Mouse (Mus musculus): ENCODE measurements around the gene Phka2.

Phka2 gene

DNA sequence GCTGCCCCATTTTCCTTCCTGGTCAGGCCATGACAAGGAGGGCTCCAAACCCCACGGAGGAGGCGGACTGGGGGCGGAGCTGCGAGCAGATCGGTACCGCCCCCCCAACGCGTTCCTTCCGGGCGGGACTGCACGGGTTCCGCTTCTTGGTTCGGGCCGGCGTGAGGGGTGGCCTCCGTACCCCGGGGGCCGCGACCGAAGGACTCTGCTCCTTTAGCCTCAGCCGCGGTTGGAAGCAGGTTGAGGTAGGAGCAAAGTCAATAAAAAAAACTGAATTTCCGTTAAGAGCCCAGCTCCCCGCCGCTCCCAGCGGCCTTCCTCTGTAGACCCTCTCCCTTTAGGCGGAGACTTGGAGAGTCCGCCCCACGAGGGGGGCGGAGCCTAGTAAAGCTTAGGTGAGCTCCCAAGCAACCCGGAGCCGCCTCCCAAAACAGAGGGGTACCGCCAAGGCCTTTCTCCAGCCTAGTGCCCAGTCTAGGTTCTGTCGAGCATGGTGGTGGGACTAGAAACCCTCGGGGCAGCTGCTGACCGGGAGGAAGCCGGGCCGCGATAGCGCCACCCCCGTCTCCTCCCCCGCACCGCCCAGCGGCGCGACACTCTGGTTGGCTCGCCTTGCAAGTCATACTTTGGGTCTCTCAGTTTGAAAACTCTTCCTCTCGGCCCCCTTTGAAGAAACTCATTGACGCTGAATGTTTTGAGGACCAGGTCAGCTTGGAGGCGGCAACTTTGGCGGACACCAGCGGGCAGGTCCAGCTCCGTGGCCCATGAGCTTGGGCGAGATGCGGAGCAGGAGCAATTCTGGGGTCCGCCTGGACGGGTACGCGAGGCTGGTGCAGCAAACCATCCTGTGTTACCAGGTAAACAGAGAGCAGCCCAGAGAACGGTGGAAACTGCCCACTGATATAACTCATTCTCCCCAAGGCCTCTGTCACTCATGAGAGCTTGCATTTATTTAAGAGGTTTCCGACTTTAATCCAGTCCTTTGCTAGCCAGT is at the start of gene Phka2:
Gene Phka2 (plus strand): TSS at position 119 of the 994 bp plus-strand sequence.
- DNase-seq (ENCODE audit: low spot score in 2 of 2) = peak; percentile 80 to 83

DNA sequence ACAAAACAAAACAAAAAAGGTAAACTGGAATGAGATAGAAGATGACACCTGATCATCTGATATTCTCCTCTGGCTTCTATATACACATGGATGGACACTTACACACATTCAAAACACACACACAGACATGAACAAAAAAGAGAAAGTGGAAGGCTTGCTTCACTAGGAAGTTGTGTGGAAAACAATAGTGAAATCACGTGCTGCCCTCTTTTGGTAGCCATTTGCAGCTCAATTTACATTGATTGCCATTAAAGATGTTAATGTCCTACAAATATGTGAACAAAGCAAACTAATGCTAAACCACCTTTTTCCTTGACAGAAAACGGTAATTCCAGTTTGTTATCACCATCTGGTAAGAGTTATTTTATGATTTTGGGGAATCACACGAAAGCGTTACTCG is 46.3 kb upstream of the Phka2 start:
- no peak for DNase-seq (ENCODE audit: low spot score in 2 of 2)

DNA sequence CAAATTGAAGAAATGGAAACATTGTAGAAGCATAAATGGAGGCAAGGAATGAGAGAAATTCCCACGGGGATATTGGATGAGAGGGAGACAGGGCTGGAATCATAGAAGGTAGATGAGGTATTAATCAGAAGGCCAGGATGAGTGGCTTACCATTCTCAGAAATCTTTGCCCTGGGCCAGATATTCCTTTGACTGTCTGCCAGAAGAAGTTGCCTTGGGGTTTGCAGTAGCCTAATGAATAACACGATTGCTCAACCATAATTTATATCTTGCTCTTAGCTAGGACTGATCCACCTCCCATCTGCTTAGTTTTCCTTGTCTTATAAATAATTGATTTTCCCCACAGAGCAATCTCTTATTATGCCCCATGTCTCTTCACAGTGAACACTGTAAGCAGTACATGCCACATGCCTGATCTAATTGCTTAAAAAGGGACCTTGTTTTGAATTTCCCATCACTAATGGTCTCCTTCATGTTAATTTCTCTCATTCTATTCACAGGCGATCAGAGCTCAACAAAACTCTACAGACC is 30.6 kb upstream of the Phka2 start:
- no peak for DNase-seq (ENCODE audit: low spot score in 2 of 2)

DNA sequence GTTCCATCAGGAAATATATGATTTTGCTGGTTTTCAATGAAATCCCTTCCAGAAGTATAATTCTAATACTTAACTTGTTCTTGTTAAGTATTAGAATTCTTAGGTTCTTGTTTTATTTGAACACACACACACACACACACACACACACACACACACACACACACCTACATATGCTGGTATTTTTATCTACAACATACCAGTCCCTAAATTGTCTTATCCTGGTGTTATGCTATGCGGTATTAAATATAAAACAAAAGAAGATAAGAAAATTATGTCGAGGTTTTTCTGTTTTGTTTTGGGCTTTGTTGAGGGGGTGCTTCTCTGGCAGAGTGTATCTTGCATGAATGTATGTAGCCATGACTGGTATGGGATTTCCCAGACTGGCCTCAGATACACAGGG is 12.2 kb upstream of the Phka2 start:
- no peak for DNase-seq (ENCODE audit: low spot score in 2 of 2)

DNA sequence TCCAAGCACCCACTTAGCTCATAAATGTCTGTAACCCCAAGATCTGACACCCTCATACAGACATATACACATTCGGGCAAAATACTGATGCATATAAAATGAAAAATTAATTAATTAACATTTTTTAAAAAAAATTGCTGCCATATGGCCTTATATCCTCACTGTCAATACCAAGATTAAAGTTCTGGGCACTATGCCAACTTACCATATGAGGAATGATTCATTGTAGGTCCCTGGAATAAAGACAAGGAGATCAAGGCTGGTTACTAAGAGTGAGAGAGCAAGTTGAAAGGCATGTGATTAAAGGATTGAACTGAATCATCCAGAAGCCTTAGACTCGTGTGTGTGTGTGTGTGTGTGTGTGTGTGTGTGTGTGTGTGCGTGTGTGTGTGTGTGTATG is 7.6 kb upstream of the Phka2 start:
- DNase-seq (ENCODE audit: low spot score in 2 of 2) = no peak

DNA sequence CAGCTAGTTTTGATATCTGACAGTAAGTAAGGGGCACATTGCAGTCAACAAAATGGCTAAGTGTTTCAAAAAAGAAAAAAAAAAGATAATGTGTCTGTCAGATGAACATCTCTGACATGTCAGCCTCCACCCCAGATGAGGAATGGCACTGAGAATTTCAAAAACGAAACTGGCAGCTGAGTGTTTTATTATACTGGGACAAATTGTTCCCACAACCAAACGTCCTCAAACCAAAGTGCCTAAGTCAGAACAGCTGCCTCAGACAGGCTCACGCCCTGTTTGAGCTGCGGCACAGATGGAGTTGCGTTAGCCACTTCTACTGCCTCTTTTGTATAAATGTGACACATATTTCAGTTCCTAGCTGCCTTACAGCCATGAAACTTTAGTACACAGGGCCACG is 7.0 kb upstream of the Phka2 start:
- no peak for DNase-seq (ENCODE audit: low spot score in 2 of 2)

DNA sequence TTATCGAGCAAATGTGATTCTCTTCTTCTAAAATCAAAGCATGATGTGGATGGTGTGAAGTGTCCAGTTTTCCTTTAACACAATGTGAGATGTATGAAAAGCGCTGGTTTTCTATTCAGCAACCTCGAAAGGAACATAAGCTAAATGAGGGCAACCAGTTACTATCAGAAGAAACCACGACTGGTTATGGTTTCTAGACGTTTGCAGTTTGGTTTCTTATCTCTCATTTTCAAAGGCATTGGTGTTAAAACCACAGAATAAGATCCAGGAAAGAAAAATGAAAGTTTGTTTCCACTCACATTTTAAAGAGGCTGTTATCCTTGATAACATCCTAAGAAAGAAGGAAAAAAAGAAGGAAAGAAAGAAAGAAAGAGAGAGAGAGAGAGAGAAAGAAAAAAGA is 5.5 kb upstream of the Phka2 start:
- DNase-seq (ENCODE audit: low spot score in 2 of 2) = no peak

DNA sequence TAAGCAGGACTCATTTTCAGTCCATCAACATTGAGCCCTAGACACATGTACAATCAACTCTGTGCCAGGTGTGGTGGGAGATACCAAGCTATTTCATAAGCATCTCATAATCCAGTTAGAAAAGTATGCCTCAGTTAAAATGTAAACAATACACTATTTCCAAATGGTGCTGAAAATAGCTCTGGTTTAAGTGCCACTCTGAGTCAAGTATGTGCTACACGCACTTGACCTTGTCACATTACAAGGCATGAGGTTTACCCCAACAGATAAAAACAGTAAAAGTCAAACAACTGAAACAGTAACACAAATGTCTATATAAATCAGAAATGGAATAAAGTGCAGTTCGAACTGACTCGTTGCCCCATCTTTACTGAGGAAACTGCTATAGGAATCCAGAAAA is 871 bp upstream of the Phka2 start:
- DNase-seq (ENCODE audit: low spot score in 2 of 2) = no peak

DNA sequence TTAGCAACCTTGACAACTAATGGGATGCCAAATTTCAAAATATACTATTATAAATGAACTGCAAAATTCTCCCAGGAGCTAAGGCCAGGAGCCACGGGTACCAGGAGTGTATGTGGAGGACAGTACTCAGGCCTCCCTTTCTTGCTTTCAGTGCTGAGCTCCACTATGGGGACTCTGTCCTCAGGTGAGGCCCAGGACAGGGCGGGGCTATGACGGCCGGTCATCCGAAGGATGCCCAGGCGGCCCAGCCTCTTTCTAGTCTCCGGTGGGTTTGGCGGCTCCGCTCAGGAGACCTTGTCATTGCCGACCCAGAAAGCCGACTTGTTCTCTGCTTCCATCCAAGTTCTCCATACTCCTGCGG is 299 bp upstream of the Phka2 start:
- no peak for DNase-seq (ENCODE audit: low spot score in 2 of 2)

DNA sequence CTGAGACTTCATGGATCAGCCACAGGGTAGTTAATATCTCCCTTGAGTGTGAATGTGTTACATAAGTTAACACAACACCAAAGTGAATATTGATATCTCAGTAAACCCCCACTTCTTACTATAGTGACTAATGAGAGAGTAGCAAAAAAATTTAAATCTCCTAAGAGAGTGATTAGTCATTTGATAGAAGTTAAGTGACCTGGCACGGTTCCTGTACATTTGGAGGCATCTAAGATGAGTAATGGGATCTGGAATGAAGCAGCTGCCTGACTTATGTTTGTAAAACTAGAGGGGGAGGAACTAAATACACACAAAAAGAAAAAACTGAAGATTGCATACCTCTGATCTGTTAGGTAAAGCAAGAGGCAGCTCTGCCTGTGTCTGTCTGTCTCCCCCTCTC is 7.1 kb downstream of the Phka2 start:
- no peak for DNase-seq (ENCODE audit: low spot score in 2 of 2)

DNA sequence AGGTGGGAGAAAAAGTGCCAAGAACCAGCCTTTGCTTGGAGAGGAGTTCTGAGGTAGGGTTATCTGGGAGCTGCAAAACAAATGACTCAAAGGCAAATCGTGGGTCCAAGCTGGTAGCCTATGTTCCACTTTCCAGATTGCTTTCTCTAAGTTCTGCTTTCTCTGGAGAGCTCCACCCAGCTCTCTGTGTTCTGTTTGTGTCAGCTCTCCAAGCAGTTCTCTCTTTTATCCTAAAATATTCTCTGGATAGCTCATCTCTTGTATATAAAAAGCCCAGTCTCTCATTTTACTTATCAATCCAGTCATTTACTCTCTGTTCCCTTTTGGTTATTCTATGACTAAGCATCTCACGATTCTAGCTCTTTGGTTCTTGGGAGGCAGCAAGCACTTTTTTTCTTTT is 8.2 kb downstream of the Phka2 start:
- DNase-seq (ENCODE audit: low spot score in 2 of 2) = no peak

DNA sequence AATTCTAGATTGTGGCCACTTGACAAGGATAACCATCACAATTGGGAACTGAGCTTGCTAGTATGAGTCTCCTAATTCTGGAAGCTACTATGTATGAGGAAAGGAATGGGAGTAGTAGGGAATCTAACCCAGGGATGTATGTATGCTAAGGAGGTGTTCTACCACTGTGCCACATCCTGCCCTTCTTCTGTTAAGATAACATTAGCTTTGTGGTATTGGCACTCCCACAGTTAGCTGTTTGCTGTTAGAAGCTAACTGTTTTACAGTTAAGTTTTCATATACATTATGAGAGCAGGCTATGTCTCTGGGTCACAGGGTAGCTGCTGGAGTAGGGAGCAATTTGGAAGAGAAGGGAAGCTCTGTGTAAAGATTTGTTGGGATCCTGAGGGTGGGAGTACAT is 14.1 kb downstream of the Phka2 start:
- DNase-seq (ENCODE audit: low spot score in 2 of 2) = no peak

DNA sequence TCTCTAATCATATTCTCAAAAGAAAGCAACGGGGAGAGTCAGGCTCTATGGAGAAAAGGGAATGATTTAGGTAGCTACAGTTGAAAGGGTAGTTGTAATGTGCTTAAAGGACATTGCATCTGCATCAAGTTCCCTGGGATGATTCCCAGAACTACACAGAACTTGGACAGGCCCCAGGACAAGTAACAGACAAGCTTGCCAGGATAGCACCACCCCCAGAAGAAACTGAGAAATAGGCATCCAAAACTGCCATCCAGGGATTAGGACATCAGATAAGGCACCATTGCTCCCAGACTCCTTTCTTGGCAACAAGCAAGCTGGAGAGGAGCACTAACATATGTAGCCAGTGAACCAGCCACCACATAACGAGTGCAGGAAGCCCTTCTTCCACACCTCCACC is 40.8 kb downstream of the Phka2 start:
- no peak for DNase-seq (ENCODE audit: low spot score in 2 of 2)

DNA sequence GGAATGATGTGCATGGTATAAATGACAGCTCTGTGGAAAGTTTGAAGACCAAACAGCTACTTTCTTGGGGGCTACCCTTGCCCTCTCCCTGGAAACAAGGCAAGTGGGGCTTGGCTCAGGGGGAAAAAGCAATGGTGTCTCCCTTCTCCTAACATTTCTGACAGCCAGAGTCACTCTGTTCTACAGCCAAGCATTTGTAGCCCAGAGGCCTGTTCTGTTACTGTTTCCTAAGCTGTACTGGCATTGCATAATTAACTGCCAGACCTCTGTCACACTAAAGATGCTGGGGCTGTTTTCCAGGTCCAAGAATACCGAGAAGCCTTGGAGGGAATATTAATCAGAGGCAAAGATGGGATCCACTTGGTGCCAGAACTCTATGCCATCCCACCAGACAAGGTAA is 46.9 kb downstream of the Phka2 start:
- DNase-seq (ENCODE audit: low spot score in 2 of 2) = no peak

DNA sequence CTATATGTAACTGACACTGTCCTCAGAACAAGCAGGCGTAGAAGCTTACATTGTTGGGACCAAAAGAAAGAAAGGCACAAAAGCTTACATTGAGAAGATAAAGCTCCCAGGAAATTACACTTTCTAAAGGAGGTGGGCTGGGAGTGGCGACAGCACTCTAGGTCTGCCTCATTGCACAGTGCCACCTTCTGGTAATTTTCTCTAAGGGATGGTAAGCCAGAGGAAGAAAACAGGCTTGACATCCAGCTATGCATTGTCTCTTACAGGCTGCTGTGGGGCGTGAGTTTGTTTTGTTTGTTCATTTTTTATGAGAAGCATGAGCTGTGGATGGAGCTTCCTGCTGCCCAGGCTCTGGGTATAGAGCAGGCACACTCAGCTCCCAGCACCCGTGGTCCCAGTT is 50.1 kb downstream of the Phka2 start:
- no peak for DNase-seq (ENCODE audit: low spot score in 2 of 2)

DNA sequence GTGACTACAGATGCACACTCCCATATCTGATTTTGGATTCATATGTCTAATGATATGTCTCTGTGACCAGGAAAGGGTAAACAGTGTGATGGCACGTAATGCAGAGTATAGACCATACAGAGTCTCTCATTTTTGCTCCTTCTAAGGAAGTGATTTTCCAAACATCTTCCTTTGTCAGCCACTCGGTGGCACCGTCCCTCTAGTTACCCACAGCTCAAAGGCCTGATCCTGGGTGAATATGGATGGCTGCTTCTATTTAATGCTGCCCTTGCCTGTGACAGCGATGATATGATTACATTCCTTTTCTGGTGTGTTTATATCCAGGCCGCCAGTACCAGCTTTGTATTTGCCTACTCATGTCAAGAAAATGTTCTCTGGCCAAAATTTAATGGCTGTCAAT is 81.6 kb downstream of the Phka2 start:
- DNase-seq (ENCODE audit: low spot score in 2 of 2) = no peak

DNA sequence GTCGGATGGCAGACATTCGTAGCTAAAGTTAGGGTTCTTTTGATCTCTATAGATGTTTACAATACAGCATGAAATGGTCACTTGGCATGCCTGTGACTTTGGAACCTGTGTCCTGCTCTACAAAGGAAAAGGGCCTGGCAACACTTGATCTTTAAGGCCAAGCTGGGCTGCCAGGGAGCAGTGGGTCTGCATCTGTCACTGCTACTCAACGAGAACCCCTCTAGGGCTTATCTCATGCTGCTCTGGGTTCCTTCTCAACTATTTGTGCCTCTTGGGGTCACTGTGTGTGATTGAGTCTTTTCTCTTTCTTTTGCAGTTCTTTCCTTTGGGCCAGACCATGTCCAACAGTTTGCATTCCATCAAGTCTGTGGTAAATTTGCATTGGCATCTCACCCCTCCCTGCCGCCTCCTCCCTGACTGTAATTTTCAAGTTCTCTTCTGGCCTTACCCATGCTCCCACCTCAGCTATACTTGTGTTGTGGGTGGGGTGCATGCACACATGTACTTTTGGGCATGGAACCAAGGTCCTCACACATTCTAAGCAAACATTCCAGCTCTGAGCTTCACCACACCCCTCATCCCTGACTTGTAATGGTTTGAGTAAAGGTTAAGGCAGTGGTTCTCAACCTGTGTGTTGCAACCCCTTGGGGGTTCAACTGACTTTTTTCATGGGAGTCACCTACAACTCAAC is 82.3 kb downstream of the Phka2 start:
- no peak for DNase-seq (ENCODE audit: low spot score in 2 of 2)

DNA sequence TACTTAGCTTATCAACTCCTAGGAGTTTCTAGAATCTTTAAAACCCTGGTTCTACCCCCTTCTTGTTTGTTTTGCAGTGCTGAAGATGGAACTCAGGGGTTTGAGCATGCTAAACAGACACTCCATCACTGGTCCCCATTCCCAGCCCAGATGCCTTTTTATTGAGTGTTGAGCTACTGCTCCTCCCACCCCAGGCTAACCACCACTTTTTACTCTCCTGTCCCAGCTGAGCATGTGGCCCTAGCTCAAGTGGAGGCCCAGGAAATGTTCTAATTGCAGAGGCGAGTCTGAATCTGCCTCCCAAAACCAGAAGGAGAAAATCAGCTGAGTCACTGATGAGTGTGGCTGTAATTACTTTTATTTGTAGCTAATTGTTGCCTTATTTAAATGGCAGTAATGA is 83.1 kb downstream of the Phka2 start:
- DNase-seq (ENCODE audit: low spot score in 2 of 2) = no peak

DNA sequence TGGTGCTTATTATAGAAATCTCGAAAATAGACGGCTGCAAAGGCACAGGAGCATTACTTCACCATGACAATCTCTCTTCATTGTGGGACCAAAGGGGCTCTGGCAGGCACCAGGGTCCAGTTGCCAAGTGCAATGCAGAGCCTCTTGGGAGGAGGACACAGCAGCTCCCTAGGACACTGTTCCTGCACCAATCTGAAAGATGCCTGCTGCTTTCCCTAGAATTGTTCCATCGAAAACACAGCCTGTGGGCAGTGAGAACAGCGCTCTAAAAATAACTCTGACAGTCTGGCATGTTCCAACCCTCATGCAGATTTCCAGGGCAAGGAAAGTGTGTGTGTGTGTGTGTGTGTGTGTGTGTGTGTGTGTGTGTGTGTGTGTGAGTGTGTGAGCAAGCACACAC is 86.6 kb downstream of the Phka2 start:
- no peak for DNase-seq (ENCODE audit: low spot score in 2 of 2)

DNA sequence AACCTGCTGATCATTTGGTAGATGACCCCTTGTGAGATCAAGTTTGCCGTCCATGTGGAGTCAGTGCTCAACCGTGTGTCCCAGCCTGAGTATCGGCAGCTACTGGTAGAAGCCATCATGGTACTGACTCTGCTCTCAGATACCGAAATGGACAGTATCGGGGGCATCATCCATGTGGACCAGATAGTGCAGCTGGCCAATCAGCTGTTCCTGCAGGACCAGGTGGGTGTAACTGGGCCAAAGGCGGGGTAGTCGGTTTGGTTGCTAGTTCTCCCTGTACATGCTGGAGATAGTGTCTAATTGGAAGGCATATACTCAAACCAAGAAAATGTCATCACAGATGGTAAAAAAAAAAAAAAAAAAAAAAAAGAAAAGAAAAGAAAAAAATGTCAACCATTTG is 88.2 kb downstream of the Phka2 start:
- DNase-seq (ENCODE audit: low spot score in 2 of 2) = no peak

DNA sequence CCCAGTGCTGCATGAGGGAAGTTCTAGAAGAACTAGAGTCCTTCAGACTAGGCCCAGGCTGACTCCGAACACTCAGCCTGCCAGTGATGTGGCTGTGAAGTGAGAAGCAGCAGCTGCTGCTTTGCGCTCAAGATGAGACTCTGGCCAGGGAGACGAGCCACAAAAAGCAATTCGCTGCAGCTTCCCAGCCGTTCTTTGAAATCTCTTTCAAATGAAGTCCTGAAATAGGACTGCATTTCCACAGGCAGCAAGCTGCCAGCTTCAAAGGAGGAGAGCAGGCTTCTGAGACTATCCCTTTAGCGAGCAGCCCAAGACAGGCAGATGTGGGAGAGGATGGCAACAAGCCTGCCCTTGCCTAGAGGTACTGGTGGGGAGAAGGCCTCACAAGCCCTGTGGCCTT is 91.0 kb downstream of the Phka2 start:
- no peak for DNase-seq (ENCODE audit: low spot score in 2 of 2)

DNA sequence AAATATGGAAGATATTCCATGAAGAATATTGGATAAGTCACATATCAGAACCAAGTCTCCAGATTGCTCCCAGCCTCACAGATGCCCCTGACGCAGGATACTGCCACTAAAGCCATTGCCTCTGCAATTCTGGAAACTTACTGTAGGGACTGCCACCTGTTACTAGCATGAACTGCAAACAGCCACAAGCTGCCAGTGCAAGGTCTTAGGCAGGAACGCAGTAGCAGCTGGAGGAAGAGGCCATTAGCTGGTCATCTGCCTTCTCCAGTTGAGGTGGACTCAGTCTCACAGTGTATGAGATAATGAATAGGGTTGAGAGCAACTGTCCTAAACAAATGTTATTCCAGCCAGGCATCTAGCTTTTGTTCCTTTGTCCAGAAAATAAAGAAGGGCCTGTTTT is 96.1 kb downstream of the Phka2 start:
- DNase-seq (ENCODE audit: low spot score in 2 of 2) = no peak

All from urinary bladder, postnatal 36 days (tissue).